Mouse (Mus musculus): ENCODE data around the gene Bloc1s4. TPM values are rescaled to one million over a fixed set of nuclear protein-coding genes. Genes with fewer than 3 reads are reported as not detected.

Gene Bloc1s4
- polyA plus RNA-seq, 1 experiment from 2014 or later = 27.0 TPM

GRCm38 (mm10) chr5:36698689-36699088 is 49.8 kb downstream of the Bloc1s4 start:
- H3K4me2 ChIP-seq (ENCODE audit: low read depth, low read length) = no peak overlapping the region
- H3K36me3 ChIP-seq (ENCODE audit: control insufficient read depth, insufficient read depth, low read length) = no peaks in the 10 kb centered on the region
- 75% methylated on average over 5 of the region's 5 CpGs for WGBS
- no peak overlapping the region for H3K9ac ChIP-seq (replicated peaks; ENCODE audit: low read depth, low read length)
- ATAC-seq (ENCODE audit: low read depth) = no peak
- H3K4me1 ChIP-seq (ENCODE audit: control insufficient read depth, insufficient read depth, low read length) = peaks cover 5% of the 10 kb centered on the region; the same call in 1 of the 2 replicates
- no peak overlapping the region for H3K4me3 ChIP-seq (ENCODE audit: low read depth, low read length)
- no peaks in the 10 kb centered on the region for H3K9me3 ChIP-seq (ENCODE audit: control insufficient read depth, low read length)
- H3K27me3 ChIP-seq (ENCODE audit: control insufficient read depth, insufficient read depth, low read length) = no peaks in the 10 kb centered on the region
- H3K27ac ChIP-seq (ENCODE audit: low read depth, low read length) = no peak overlapping the region

GRCm38 (mm10) chr5:36698067-36698670 is 50.3 kb downstream of the Bloc1s4 start:
- no peaks in the 10 kb centered on the region for H3K36me3 ChIP-seq (ENCODE audit: control insufficient read depth, insufficient read depth, low read length)
- no peak overlapping the region for H3K9ac ChIP-seq (replicated peaks; ENCODE audit: low read depth, low read length)
- H3K4me1 ChIP-seq (ENCODE audit: control insufficient read depth, insufficient read depth, low read length) = peaks cover 5% of the 10 kb centered on the region; the same call in 1 of the 2 replicates
- no peak for ATAC-seq (ENCODE audit: low read depth)
- H3K9me3 ChIP-seq (ENCODE audit: control insufficient read depth, low read length) = no peaks in the 10 kb centered on the region
- WGBS = 79% methylated on average over 7 of the region's 7 CpGs
- H3K27me3 ChIP-seq (ENCODE audit: control insufficient read depth, insufficient read depth, low read length) = no peaks in the 10 kb centered on the region
- no peak overlapping the region for H3K4me2 ChIP-seq (ENCODE audit: low read depth, low read length)
- H3K4me3 ChIP-seq (ENCODE audit: low read depth, low read length) = no peak overlapping the region
- H3K27ac ChIP-seq (ENCODE audit: low read depth, low read length) = no peak overlapping the region

Other genes starting within 250 kb of the Bloc1s4 start
- 74.0 and 86.3 TPM in 2 replicates for gene Tbc1d14, start 155.4 kb downstream of the Bloc1s4 start, polyA plus RNA-seq (2014; fragmentation: Nextera tagmentation; extraction: Ambion mirVana)
- 46.8 and 50.7 TPM in 2 replicates for gene D5Ertd579e, start 52.6 kb downstream of the Bloc1s4 start, polyA plus RNA-seq (2014; fragmentation: Nextera tagmentation; extraction: Ambion mirVana)
- 310 and 339 TPM in 2 replicates for gene Mrfap1, start 48.1 kb upstream of the Bloc1s4 start, polyA plus RNA-seq (2014; fragmentation: Nextera tagmentation; extraction: Ambion mirVana)
- 12.2 and 14.0 TPM in 2 replicates for gene Man2b2, start 82.0 kb upstream of the Bloc1s4 start, polyA plus RNA-seq (2014; fragmentation: Nextera tagmentation; extraction: Ambion mirVana)
- gene Ppp2r2c, start 119.9 kb upstream of the Bloc1s4 start, polyA plus RNA-seq (2014; fragmentation: Nextera tagmentation; extraction: Ambion mirVana) = 64.1 and 67.0 TPM in 2 replicates
- 7.4 and 9.6 TPM in 2 replicates for gene Wfs1, start 240.6 kb upstream of the Bloc1s4 start, polyA plus RNA-seq (2014; fragmentation: Nextera tagmentation; extraction: Ambion mirVana)